Mouse (Mus musculus) embryonic facial prominence, embryonic 15.5 days (tissue): ENCODE results near the gene Nap1l4. TPM values are rescaled to one million over a fixed set of nuclear protein-coding genes. Genes with fewer than 3 reads are reported as not detected.

Experiments used
- ATAC-seq: fragments of 200-750 bp; cut with Nextera tagmentation; 2 replicates; pipeline ENCODE4 v1.8.0; 2017; ENCODE audit warnings: low read depth, moderate TSS enrichment; ENCODE audit not compliant: insufficient number of reproducible peaks, low FRiP score, low TSS enrichment
- H3K27ac ChIP-seq: fragments of 300-500 bp; sonication (generic); replicated peaks from 2 replicates; pipeline ENCODE4 v1.5.1; 2015; ENCODE audit warnings: mild to moderate bottlenecking, inconsistent platforms
- H3K27me3 ChIP-seq: fragments of 300-500 bp; sonication (generic); 2 replicates; pipeline ENCODE4 v1.6.1; 2015; ENCODE audit warnings: inconsistent platforms
- H3K36me3 ChIP-seq: fragments of 300-500 bp; sonication (generic); 2 replicates; pipeline ENCODE4 v1.6.1; 2015; ENCODE audit warnings: mild to moderate bottlenecking, inconsistent platforms
- H3K4me1 ChIP-seq: fragments of 300-500 bp; sonication (generic); 2 replicates; pipeline ENCODE4 v1.6.1; 2015; ENCODE audit warnings: inconsistent platforms
- H3K4me2 ChIP-seq: fragments of 300-500 bp; sonication (generic); replicated peaks from 2 replicates; pipeline ENCODE4 v1.6.1; 2015; ENCODE audit warnings: mild to moderate bottlenecking, inconsistent platforms
- H3K4me3 ChIP-seq: fragments of 300-500 bp; sonication (generic); replicated peaks from 2 replicates; pipeline ENCODE4 v1.5.1; 2015; ENCODE audit warnings: mild to moderate bottlenecking, inconsistent platforms
- H3K9ac ChIP-seq: fragments of 300-500 bp; sonication (generic); 2 replicates; pipeline ENCODE4 v1.6.1; 2015; ENCODE audit warnings: inconsistent platforms
- H3K9me3 ChIP-seq: fragments of 300-500 bp; sonication (generic); replicated peaks from 2 replicates; pipeline ENCODE4 v1.6.1; 2016; ENCODE audit warnings: inconsistent platforms
- WGBS: fragments of 180-500 bp; shearing (Covaris S2); methylation state at CpG from one replicate; pipeline ENCODE4 v1.1.7; 2015; 5-methylcytosine and 5-hydroxymethylcytosine counted together
- polyA plus RNA-seq: library from polyadenylated mRNA; unstranded; fragments of >200 nt; fragmentation: Nextera tagmentation; extraction: Ambion mirVana; gene quantifications from 2 replicates; pipeline ENCODE4 v1.2.1, GENCODE M21; 2015

The Nap1l4 gene
- polyA plus RNA-seq, 1 experiment from 2014 or later = 218 TPM

- H3K4me2 ChIP-seq = peak overlapping the region; percentile 74
- peaks cover 16% of the 10 kb centered on the region for H3K4me1 ChIP-seq
- H3K4me3 ChIP-seq = peak overlapping the region; percentile 48
- no peak for ATAC-seq
- no peaks in the 10 kb centered on the region for H3K9me3 ChIP-seq
- WGBS = 3% methylated on average over 55 of the region's 55 CpGs
- H3K27me3 ChIP-seq = peaks cover 45% of the 10 kb centered on the region
- no peak overlapping the region for H3K27ac ChIP-seq
- 0 out of 2 replicates have a peak overlapping the region, but pooled peaks have one; percentile 18 for H3K9ac ChIP-seq
- H3K36me3 ChIP-seq = no peaks in the 10 kb centered on the region
These were observed 47.1 kb downstream of the Nap1l4 start for GRCm38 (mm10) chr7:143501643-143502417.

DNA sequence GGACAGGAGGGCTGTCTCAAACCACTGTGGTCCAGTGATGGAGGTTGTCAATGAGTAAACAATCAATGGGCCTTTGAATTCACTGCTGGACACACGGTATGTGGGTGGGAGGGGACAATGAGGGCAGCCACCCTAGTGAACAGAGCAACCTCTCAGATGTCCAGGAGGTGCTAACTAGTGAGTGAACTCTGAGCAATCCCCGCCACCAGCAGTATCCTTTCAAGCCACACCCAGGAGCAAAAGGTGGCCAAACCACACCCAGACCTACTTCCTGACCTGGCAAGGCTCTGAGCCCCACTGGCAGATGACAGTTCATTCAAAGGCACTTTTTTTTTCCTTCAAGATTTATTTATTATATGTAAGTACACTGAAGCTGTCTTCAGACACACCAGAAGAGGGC is 48.0 kb downstream of the Nap1l4 start:
- peaks cover 45% of the 10 kb centered on the region for H3K27me3 ChIP-seq

DNA sequence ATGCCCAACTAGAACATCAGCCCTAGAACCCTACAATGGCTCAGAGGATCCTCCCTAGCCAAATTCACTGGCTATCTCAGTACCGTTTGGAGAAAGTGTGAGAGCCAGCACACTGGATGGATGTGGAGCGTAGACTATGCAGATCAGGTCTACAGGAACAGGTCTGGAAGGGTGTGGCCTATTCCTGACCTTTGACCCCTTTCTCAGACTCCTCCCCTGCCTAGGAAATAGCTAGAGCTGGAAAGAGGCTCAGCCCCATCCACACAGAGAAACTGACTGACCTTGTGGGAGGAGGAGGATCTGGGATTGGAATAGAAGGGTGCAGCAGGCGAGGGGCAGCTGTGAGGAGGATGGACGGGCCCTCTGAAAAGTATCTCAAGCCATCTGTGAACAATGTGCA is 50.3 kb downstream of the Nap1l4 start:
- Histone ChIP-seq H3K27ac (no peak overlapping the region), H3K36me3 (no peaks in the 10 kb centered on the region), H3K4me2 (no peak overlapping the region), H3K27me3 (peaks cover 38% of the 10 kb centered on the region), H3K4me1 (peaks cover 16% of the 10 kb centered on the region), H3K9ac (no peak overlapping the region), H3K9me3 (no peaks in the 10 kb centered on the region), H3K4me3 (no peak overlapping the region)
- WGBS = 81% methylated on average over 4 of the region's 4 CpGs
- no peak for ATAC-seq

More for the DNA sequence above, 48.0 kb downstream of the Nap1l4 start:
- no peaks in the 10 kb centered on the region for H3K36me3 ChIP-seq
- H3K9me3 ChIP-seq = no peaks in the 10 kb centered on the region
- no peak overlapping the region for H3K27ac ChIP-seq
- WGBS = 43% methylated on average over 2 of the region's 2 CpGs
- no peak overlapping the region for H3K9ac ChIP-seq
- peaks cover 16% of the 10 kb centered on the region for H3K4me1 ChIP-seq
- H3K4me3 ChIP-seq = no peak overlapping the region
- H3K4me2 ChIP-seq = 0 out of 2 replicates have a peak overlapping the region, but pooled peaks have one; percentile 74
- ATAC-seq = no peak

DNA sequence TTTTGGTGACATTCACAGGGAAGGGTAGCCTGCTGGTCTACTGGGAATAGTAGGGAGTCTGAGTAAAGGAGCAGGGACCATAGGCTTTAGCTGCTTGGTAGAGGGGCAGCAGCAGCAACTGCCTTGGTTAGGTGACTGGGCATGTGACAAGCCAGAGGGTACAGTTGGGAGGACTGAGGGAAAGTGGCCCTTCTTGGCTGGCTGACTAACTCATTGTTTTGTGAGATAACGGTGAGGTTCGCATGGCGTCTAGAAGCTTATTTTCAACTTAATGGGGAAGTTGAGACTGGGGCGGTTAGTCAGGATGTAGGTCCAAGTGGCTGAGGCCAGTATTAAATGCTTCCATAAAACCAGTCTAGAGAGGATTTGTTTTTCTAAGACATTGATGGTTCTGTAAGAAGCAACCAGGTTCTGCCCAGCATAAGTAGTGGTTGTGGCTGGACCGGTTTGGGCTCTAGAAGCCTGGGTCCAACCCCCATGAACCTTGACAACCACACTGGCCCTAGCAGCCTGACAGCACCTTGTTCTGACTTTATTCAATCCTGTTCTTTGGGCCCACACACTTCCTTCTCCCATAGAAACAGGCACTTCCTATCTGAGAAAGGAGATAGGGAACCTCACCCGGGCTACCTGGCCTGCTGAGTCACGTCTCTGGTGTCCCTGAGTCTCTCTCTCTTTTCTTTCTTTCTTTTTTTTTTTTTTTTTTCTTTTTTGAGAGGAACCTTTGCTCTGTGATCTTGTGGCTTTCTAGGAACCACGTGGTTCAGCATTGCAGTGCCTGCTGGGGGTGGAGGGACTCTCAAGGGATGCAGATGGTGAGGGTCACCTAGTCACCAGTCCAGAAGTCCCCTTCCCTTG is 53.6 kb downstream of the Nap1l4 start:
- ATAC-seq = no peak
- Histone ChIP-seq H3K9ac (no peak overlapping the region), H3K27ac (no peak overlapping the region), H3K4me1 (no peaks in the 10 kb centered on the region), H3K4me3 (no peak overlapping the region), H3K36me3 (no peaks in the 10 kb centered on the region), H3K9me3 (no peaks in the 10 kb centered on the region), H3K4me2 (no peak overlapping the region), H3K27me3 (peaks cover 6% of the 10 kb centered on the region)
- WGBS = 75% methylated on average over 8 of the region's 8 CpGs

- H3K27me3 ChIP-seq = no peaks in the 10 kb centered on the region
- H3K36me3 ChIP-seq = no peaks in the 10 kb centered on the region
- 83% methylated on average over 6 of the region's 6 CpGs for WGBS
- no peak overlapping the region for H3K4me3 ChIP-seq
- H3K27ac ChIP-seq = no peak overlapping the region
- H3K9ac ChIP-seq = no peak overlapping the region
- no peaks in the 10 kb centered on the region for H3K9me3 ChIP-seq
- no peaks in the 10 kb centered on the region for H3K4me1 ChIP-seq
- H3K4me2 ChIP-seq = no peak overlapping the region
- ATAC-seq = no peak
These were observed 55.2 kb downstream of the Nap1l4 start for GRCm38 (mm10) chr7:143493616-143494126.

GRCm38 (mm10) chr7:143489735-143490134 is 59.2 kb downstream of the Nap1l4 start:
- no peak overlapping the region for H3K9ac ChIP-seq
- 79% methylated on average over 6 of the region's 6 CpGs for WGBS
- H3K36me3 ChIP-seq = no peaks in the 10 kb centered on the region
- ATAC-seq = no peak
- no peak overlapping the region for H3K27ac ChIP-seq
- no peak overlapping the region for H3K4me3 ChIP-seq
- no peak overlapping the region for H3K4me2 ChIP-seq
- no peaks in the 10 kb centered on the region for H3K27me3 ChIP-seq
- H3K9me3 ChIP-seq = no peaks in the 10 kb centered on the region
- no peaks in the 10 kb centered on the region for H3K4me1 ChIP-seq

- no peak for ATAC-seq
- Histone ChIP-seq H3K4me2 (no peak overlapping the region), H3K9ac (no peak overlapping the region), H3K4me3 (no peak overlapping the region), H3K27ac (no peak overlapping the region), H3K4me1 (0 out of 2 replicates have a peak, but pooled peaks cover 5% of the 10 kb centered on the region), H3K27me3 (no peaks in the 10 kb centered on the region), H3K9me3 (no peaks in the 10 kb centered on the region), H3K36me3 (no peaks in the 10 kb centered on the region)
- 18% methylated on average over 6 of the region's 6 CpGs for WGBS
These were observed 66.4 kb downstream of the Nap1l4 start for GRCm38 (mm10) chr7:143482541-143482940.

- no peak overlapping the region for H3K4me2 ChIP-seq
- no peaks in the 10 kb centered on the region for H3K36me3 ChIP-seq
- H3K4me3 ChIP-seq = no peak overlapping the region
- no peaks in the 10 kb centered on the region for H3K9me3 ChIP-seq
- 0 out of 2 replicates have a peak, but pooled peaks cover 5% of the 10 kb centered on the region for H3K4me1 ChIP-seq
- no peak overlapping the region for H3K9ac ChIP-seq
- H3K27ac ChIP-seq = no peak overlapping the region
- 55% methylated on average over 5 of the region's 5 CpGs for WGBS
- no peaks in the 10 kb centered on the region for H3K27me3 ChIP-seq
- no peak for ATAC-seq
These were observed 67.0 kb downstream of the Nap1l4 start for GRCm38 (mm10) chr7:143481806-143482387.

- H3K4me2 ChIP-seq = no peak overlapping the region
- no peak for ATAC-seq
- H3K9me3 ChIP-seq = no peaks in the 10 kb centered on the region
- H3K9ac ChIP-seq = no peak overlapping the region
- no peaks in the 10 kb centered on the region for H3K27me3 ChIP-seq
- 36% methylated on average over 13 of the region's 13 CpGs for WGBS
- H3K36me3 ChIP-seq = no peaks in the 10 kb centered on the region
- no peak overlapping the region for H3K4me3 ChIP-seq
- H3K27ac ChIP-seq = no peak overlapping the region
- 0 out of 2 replicates have a peak, but pooled peaks cover 5% of the 10 kb centered on the region for H3K4me1 ChIP-seq
These were observed 68.4 kb downstream of the Nap1l4 start for GRCm38 (mm10) chr7:143480498-143480897.

DNA sequence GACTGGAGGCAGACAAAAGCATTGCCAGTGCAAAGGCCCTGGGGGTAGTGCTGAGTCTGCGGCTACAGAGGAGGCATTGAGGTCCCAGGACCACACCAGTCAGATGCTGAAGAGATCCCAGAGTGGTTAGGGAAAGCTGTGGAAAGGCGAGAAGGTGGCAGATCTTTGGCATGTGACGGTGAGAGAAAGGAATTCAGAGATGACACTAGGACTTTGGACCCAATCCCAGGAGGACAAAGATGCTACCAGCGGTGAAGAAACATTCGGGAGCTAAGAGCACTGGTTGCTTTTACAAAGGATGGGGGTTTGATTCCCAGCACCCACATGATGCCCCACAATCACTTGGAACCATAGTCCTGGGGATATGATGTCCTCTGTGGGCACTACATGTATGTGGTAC is 71.1 kb downstream of the Nap1l4 start:
- no peak for ATAC-seq
- Histone ChIP-seq H3K27me3 (no peaks in the 10 kb centered on the region), H3K27ac (no peak overlapping the region), H3K4me2 (no peak overlapping the region), H3K4me3 (no peak overlapping the region), H3K9ac (no peak overlapping the region), H3K9me3 (no peaks in the 10 kb centered on the region), H3K4me1 (0 out of 2 replicates have a peak, but pooled peaks cover 5% of the 10 kb centered on the region), H3K36me3 (no peaks in the 10 kb centered on the region)
- WGBS = 84% methylated on average over 5 of the region's 5 CpGs
